Mouse (Mus musculus) urinary bladder, postnatal 25 days (tissue): Measurements from ENCODE around the gene Cfap43.

Experiments used
- DNase-seq: peaks from one replicate; pipeline ENCODE4 v3.0.0; 2022; ENCODE audit warnings: low spot score

Gene Cfap43

DNA sequence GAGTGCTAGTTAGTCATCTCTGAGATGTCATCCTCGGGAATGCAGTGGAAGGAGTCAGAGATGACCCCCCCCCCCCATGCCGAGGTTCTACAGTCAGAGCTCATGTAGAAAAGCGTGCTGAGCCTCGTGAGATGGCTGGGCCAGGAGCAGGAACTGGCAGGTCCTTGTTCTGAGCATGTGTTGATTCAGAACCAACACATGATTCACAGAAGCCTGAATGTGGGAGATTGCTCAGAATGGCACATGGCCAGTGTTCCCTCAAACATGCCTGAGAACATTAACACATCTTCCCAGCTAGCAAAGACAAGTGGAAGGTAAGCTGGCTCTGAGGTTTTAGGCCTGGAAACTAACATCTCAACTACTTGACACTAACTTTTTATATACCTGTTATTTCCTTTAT lies 208.7 kb downstream of the Cfap43 start:
- no peak for DNase-seq

- no peak for DNase-seq
Measured at GRCm38 (mm10) chr19:47705772-47706309, 213.2 kb downstream of the Cfap43 start.

DNA sequence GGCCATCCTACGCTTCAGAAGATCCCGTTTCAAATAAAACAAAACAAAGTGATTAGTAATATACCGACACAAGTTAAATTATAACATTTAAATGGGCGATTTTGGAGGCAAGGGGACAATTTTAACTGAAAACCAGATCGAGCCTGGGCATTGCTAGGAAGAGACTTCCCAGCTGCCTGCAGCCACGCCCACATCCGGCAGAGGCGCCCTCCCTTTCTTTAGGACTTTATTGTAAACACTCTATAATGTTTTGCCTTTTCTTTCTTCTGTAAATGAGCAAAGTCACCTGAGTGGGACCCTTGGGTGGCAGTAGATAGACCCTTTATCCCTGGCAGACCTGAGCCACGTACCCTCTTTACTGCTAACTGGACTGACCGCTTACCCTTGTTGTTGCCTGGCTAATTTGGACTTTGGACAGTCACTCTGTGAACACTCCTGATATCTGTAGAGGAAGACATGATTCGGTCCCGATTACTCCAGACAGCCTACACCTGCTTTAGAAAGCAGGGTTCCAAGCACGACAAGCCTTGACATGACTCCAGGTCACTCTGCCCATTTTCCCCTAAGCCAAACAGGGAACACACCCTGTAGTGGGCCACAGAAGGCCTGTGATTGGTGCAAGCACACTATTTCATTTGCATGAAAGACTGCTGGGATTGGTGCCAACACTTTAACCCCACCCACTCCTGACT lies 213.9 kb downstream of the Cfap43 start:
- no peak for DNase-seq

GRCm38 (mm10) chr19:47700509-47700908 lies 218.6 kb downstream of the Cfap43 start:
- no peak for DNase-seq

DNA sequence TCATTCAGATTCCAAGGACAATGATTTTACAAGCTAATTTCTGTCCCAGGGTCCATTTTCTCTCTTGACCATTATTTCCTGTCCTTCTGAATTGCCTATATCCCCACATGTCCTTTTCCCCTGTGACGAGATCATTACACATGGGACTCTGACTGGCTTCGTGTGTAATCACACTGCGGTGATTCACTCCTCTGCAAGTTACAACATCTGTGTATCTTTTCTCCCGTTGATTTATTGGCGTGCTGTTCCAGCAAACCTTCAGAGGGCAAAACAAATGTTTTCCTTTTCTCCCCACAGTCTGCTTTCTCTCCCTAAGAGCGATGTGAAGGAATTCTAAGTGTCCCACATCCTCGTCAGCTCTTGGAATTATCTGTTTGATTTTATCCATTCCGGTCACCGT lies 219.3 kb downstream of the Cfap43 start:
- DNase-seq: no peak

GRCm38 (mm10) chr19:47698266-47698665 lies 220.8 kb downstream of the Cfap43 start:
- DNase-seq: no peak

DNA sequence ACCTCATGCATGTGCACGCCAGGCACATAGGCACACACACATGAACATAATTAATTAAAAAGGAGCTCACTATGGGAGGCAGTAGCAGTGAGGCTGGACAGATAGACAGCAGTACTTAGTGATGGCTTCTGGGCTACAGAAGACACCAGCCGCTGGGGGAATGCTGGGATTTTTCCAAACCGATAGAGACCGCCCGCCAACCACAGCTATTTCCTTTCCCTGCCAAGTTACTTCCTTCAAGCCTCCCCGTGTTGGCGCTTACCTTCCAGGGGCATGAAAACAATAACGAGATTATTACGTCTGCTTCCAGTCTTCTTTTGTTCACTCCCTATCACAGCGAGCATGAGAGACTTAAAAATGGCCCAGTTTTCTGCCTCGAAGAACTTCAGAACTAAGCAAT lies 222.0 kb downstream of the Cfap43 start:
- no peak for DNase-seq

DNA sequence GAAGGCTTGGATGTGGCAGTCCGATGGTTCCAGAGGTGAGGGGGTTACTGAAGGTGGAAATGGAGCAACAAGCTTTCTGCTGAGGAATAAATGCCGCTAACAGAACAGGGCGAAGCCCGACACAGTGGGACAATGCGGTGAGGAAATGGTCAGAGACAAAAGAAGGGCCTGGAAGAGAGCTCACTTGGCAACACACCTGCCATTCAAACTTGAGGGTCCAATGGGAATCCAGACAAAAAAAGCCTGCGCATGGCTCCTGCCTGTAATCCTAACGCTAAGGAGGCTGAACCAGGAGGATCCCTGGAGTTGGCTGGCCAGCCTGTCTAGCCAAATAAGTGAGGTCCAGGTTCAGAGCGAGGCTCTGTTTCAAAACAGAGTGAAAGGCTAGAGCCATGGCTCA lies 222.7 kb downstream of the Cfap43 start:
- DNase-seq: no peak

- no peak for DNase-seq
Measured at GRCm38 (mm10) chr19:47695725-47696124, 223.4 kb downstream of the Cfap43 start.

DNA sequence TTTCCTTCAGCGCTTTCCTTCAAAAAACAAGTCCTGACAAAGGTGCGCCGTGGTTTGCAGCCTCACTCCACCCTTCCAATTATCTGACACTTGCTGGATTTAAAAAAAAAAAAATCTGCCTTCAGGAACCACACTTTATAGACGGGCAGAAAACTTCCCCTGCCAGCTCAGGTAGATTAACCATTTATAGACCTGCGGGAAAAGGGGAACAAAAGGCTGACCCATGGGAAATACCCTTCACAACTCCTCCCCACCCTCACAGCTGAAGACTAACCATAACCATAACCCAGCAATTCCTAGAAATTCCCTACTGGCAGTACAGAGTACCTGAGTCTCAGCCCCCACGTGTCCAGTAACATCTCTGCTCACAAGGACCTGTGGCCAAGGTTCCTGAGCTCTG lies 227.1 kb downstream of the Cfap43 start, which contains the start of gene Col17a1:
Gene Col17a1 (minus strand): TSS at position 101 of the 400 bp plus-strand sequence.
- DNase-seq: no peak

- no peak for DNase-seq
Measured at GRCm38 (mm10) chr19:47689592-47689991, 229.5 kb downstream of the Cfap43 start.
